Mouse (Mus musculus): ENCODE results near the gene Stxbp6. TPM values are rescaled to one million over a fixed set of nuclear protein-coding genes. Genes with fewer than 3 reads are reported as not detected.

Stxbp6 gene
- polyA plus RNA-seq, 2 experiments = 10.2 to 14.9 TPM

DNA sequence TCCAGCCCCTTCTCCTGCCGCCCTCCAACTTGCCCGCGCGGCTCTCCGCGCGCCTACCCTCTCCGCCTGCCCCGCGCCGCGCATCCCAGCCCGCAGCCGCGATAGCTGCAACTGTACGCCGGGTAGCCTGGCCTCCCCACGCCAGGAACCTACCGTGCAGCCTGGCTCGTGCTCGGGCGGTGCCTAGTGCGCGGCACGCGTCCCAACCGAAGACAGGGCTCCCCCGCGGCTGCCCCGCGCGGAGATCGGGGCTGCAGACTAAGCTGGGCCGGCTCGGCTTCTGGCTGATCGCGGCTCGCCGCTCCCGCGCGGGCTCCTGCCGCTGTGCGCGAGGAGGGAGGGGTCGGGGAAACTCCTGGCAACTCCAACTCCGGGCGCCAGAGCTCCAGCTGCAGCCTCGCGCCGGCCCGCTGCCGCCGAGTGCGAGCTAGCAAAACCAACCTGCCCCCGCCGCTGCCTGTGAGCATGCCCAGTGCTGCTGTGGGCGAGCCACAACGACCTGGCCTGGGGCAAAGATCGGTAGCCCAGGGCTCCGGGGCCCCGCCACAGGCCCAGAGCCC, 387 bp downstream of the Stxbp6 start:
- peak; percentile 54; the same call in 1 of the 2 replicates for TF ChIP-seq POLR2A (IDR thresholded peaks at IDR 0.05; ENCODE audit: borderline replicate concordance, extremely low read depth, insufficient read depth, insufficient read length)
- ATAC-seq (ENCODE audit: low FRiP score, low read depth) (peak; percentile 88), DNase-seq (ENCODE audit: low spot score) (peak; percentile 78)
- Histone ChIP-seq H3K4me3 (replicated peaks; ENCODE audit: low read length) (peak overlapping the region; percentile 76), H3K27me3 (ENCODE audit: control insufficient read depth, insufficient read depth, low read length) (no peaks in the 10 kb centered on the region), H3K9ac (ENCODE audit: low read depth, low read length, severe bottlenecking) (peak overlapping the region; percentile 89), H3K4me2 (replicated peaks; ENCODE audit: low read depth, low read length, severe bottlenecking) (peak overlapping the region; percentile 93), H3K9me3 (ENCODE audit: control insufficient read depth, low read length) (no peaks in the 10 kb centered on the region), H3K27ac (replicated peaks; ENCODE audit: low read depth, low read length) (peak overlapping the region; percentile 90), H3K36me3 (ENCODE audit: control insufficient read depth, insufficient read depth, low read length) (no peaks in the 10 kb centered on the region), H3K4me1 (ENCODE audit: control insufficient read depth, insufficient read depth, low read length) (peaks cover 9% of the 10 kb centered on the region)
- WGBS = 3% methylated on average over 52 of the region's 62 CpGs

GRCm38 (mm10) chr12:45073331-45074041, 1.0 kb downstream of the Stxbp6 start:
- Histone ChIP-seq H3K4me1 (ENCODE audit: control insufficient read depth, insufficient read depth, low read length) (peaks cover 11% of the 10 kb centered on the region), H3K36me3 (ENCODE audit: control insufficient read depth, insufficient read depth, low read length) (no peaks in the 10 kb centered on the region), H3K27me3 (ENCODE audit: control insufficient read depth, insufficient read depth, low read length) (no peaks in the 10 kb centered on the region), H3K27ac (replicated peaks; ENCODE audit: low read depth, low read length) (peak overlapping the region; percentile 90), H3K4me3 (replicated peaks; ENCODE audit: low read length) (peak overlapping the region; percentile 76), H3K9me3 (ENCODE audit: control insufficient read depth, low read length) (no peaks in the 10 kb centered on the region), H3K9ac (ENCODE audit: low read depth, low read length, severe bottlenecking) (peak overlapping the region; percentile 89), H3K4me2 (replicated peaks; ENCODE audit: low read depth, low read length, severe bottlenecking) (peak overlapping the region; percentile 93)
- whole genome bisulfite sequencing = under 1% methylated on average over 27 of the region's 28 CpGs
- TF ChIP-seq POLR2A (IDR thresholded peaks at IDR 0.05; ENCODE audit: borderline replicate concordance, extremely low read depth, insufficient read depth, insufficient read length) = no peak
- DNase-seq (ENCODE audit: low spot score) (peak; percentile 13), ATAC-seq (ENCODE audit: low FRiP score, low read depth) (peak; percentile 14; the same call in 1 of the 2 replicates)

GRCm38 (mm10) chr12:45072185-45072584, 2.3 kb downstream of the Stxbp6 start:
- ATAC-seq (ENCODE audit: low FRiP score, low read depth) = no peak
- H3K4me1 ChIP-seq (ENCODE audit: control insufficient read depth, insufficient read depth, low read length) = peaks cover 20% of the 10 kb centered on the region
- H3K4me2 ChIP-seq (replicated peaks; ENCODE audit: low read depth, low read length, severe bottlenecking) = 0 out of 2 replicates have a peak overlapping the region, but pooled peaks have one; percentile 93
- no peak for DNase-seq (ENCODE audit: low spot score)
- H3K27me3 ChIP-seq (ENCODE audit: control insufficient read depth, insufficient read depth, low read length) = no peaks in the 10 kb centered on the region
- no peaks in the 10 kb centered on the region for H3K36me3 ChIP-seq (ENCODE audit: control insufficient read depth, insufficient read depth, low read length)
- H3K9ac ChIP-seq (ENCODE audit: low read depth, low read length, severe bottlenecking) = no peak overlapping the region
- H3K9me3 ChIP-seq (ENCODE audit: control insufficient read depth, low read length) = no peaks in the 10 kb centered on the region
- no peak overlapping the region for H3K27ac ChIP-seq (replicated peaks; ENCODE audit: low read depth, low read length)
- H3K4me3 ChIP-seq (replicated peaks; ENCODE audit: low read length) = no peak overlapping the region
- WGBS = 43% methylated on average over 3 of the region's 3 CpGs
- no peak for TF ChIP-seq POLR2A (IDR thresholded peaks at IDR 0.05; ENCODE audit: borderline replicate concordance, extremely low read depth, insufficient read depth, insufficient read length)

DNA sequence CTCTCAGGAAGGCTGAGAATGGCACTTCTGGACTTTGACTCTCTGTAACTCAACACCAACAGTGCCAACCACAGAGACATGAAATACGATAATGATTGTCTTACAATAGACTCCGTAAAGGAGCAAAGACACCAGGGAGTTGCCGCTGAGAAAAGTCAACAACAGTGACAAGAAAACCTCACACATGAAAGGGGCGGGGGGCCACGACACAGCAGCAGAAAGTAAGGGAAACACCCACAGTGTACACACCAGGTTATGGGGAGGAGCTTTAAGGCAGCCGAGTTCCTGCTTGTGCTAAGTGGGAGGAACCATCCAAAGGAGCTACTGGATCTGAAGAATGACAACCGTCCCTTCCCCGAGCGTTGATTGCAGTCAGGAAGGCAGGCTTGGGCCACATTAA, 4.3 kb downstream of the Stxbp6 start:
- ATAC-seq (ENCODE audit: low FRiP score, low read depth) (no peak), DNase-seq (ENCODE audit: low spot score) (no peak)
- no peak overlapping the region for H3K4me2 ChIP-seq (replicated peaks; ENCODE audit: low read depth, low read length, severe bottlenecking)
- no peak overlapping the region for H3K4me3 ChIP-seq (replicated peaks; ENCODE audit: low read length)
- H3K9me3 ChIP-seq (ENCODE audit: control insufficient read depth, low read length) = no peaks in the 10 kb centered on the region
- WGBS = 47% methylated on average over 9 of the region's 9 CpGs
- no peaks in the 10 kb centered on the region for H3K36me3 ChIP-seq (ENCODE audit: control insufficient read depth, insufficient read depth, low read length)
- no peak for TF ChIP-seq POLR2A (IDR thresholded peaks at IDR 0.05; ENCODE audit: borderline replicate concordance, extremely low read depth, insufficient read depth, insufficient read length)
- no peak overlapping the region for H3K27ac ChIP-seq (replicated peaks; ENCODE audit: low read depth, low read length)
- H3K27me3 ChIP-seq (ENCODE audit: control insufficient read depth, insufficient read depth, low read length) = no peaks in the 10 kb centered on the region
- H3K9ac ChIP-seq (ENCODE audit: low read depth, low read length, severe bottlenecking) = no peak overlapping the region
- H3K4me1 ChIP-seq (ENCODE audit: control insufficient read depth, insufficient read depth, low read length) = peaks cover 22% of the 10 kb centered on the region

GRCm38 (mm10) chr12:45068145-45068754, 6.3 kb downstream of the Stxbp6 start:
- Histone ChIP-seq H3K9me3 (ENCODE audit: control insufficient read depth, low read length) (no peaks in the 10 kb centered on the region), H3K4me1 (ENCODE audit: control insufficient read depth, insufficient read depth, low read length) (peaks cover 21% of the 10 kb centered on the region), H3K9ac (ENCODE audit: low read depth, low read length, severe bottlenecking) (no peak overlapping the region), H3K4me3 (replicated peaks; ENCODE audit: low read length) (no peak overlapping the region), H3K27me3 (ENCODE audit: control insufficient read depth, insufficient read depth, low read length) (no peaks in the 10 kb centered on the region), H3K27ac (replicated peaks; ENCODE audit: low read depth, low read length) (no peak overlapping the region), H3K4me2 (replicated peaks; ENCODE audit: low read depth, low read length, severe bottlenecking) (no peak overlapping the region), H3K36me3 (ENCODE audit: control insufficient read depth, insufficient read depth, low read length) (no peaks in the 10 kb centered on the region)
- TF ChIP-seq POLR2A (IDR thresholded peaks at IDR 0.05; ENCODE audit: borderline replicate concordance, extremely low read depth, insufficient read depth, insufficient read length) = no peak
- DNase-seq (ENCODE audit: low spot score) = no peak
- ATAC-seq (ENCODE audit: low FRiP score, low read depth) = 0 out of 2 replicates have a peak, but pooled peaks have one; percentile 4
- 47% methylated on average over 6 of the region's 6 CpGs for WGBS

Measured in limb, embryonic 14.5 days (tissue).